10 mouse cellular contexts compared by ENCODE assay signal in the genomic region with DNA sequence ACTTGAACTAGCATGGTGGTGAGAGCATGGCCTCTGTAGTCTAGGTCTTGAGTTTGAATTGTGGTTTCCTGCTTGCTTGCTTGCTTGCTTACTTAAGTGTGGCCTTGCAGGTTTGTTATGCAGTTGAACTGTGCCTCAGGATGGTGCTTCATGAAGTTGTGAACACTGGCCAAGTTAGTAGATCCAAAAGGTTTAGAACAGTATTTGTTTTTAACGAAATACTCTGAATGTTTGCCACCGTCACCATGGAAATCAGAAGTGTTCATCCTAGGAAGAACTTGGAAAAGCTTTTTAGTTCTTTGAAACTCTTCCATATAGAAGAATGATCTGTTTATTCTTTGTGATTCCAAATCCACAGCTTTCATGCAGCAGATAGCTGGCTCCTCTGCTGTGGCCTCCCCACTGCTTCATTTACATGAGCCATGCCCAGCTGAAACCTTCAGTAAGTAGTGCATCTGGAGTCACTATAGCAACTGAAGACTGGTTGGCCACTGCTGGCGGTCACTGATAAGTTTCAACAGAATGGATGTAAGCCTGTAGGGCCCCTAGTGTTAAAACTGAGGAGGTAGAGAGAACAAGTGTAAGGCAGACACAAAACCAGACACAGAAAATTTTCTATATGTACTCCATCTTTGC. TPM values are rescaled to one million over a fixed set of nuclear protein-coding genes. Genes with fewer than 3 reads are reported as not detected.
A peak's percentile ranks its signal among the peaks of the same experiment; 100 is the strongest.
DNase-seq lines count a peak whose midpoint lies in the region; ATAC-seq and TF ChIP-seq lines count a peak whose summit lies in the region.
"Had no signal": no experiment of that assay in that cellular context is flagged by ENCODE, and none has a peak within 500 bp of the region (broad histone marks: within the 10 kb centered on the region; RNA-seq: fewer than 3 reads in every experiment).

No protein-coding gene starts in this region.

- WGBS in forebrain, embryonic 16.5 days = 68% methylated on average over 3 of the region's 3 CpGs
- WGBS in forebrain, embryonic 13.5 days = 80% methylated on average over 3 of the region's 3 CpGs
- WGBS in liver, postnatal 0 days (ENCODE audit: insufficient replicate concordance) = 62% methylated on average over 3 of the region's 3 CpGs
- WGBS in limb, embryonic 10.5 days = 82% methylated on average over 3 of the region's 3 CpGs
- 84% methylated on average over 3 of the region's 3 CpGs for WGBS in forebrain, embryonic 11.5 days

- H3K27me3 ChIP-seq in forebrain, embryonic 16.5 days (replicated peaks; ENCODE audit: control insufficient read depth, insufficient read depth, low read length) = no peaks in the 10 kb centered on the region
- H3K27me3 ChIP-seq in forebrain, embryonic 13.5 days = no peaks in the 10 kb centered on the region
- no peaks in the 10 kb centered on the region for H3K27me3 ChIP-seq in CH12.LX (replicated peaks)
- no peaks in the 10 kb centered on the region for H3K27me3 ChIP-seq in liver, postnatal 0 days (ENCODE audit: insufficient read depth, low read length)
- no peaks in the 10 kb centered on the region for H3K27me3 ChIP-seq in limb, embryonic 10.5 days (ENCODE audit: low read depth, poor library complexity, severe bottlenecking)
- no peaks in the 10 kb centered on the region for H3K27me3 ChIP-seq in forebrain, embryonic 11.5 days (ENCODE audit: control insufficient read depth, insufficient read depth, low read length)

- H3K79me2 ChIP-seq in CH12.LX (replicated peaks; ENCODE audit: control insufficient read depth, extremely low read depth, insufficient read depth, poor library complexity, severe bottlenecking) = peaks cover 4% of the 10 kb centered on the region; the same call in 1 of the 2 replicates

- H3K4me3 ChIP-seq in forebrain, embryonic 16.5 days (replicated peaks; ENCODE audit: low read length) = no peak overlapping the region
- no peak overlapping the region for H3K4me3 ChIP-seq in forebrain, embryonic 13.5 days
- H3K4me3 ChIP-seq in CH12.LX (replicated peaks in 1 of 3; ENCODE audit: low read depth in 2 of 3, low read length in 2 of 3, poor library complexity in 1 of 3) = no peak overlapping the region
- no peak overlapping the region for H3K4me3 ChIP-seq in liver, postnatal 0 days (ENCODE audit: low read depth, low read length)
- H3K4me3 ChIP-seq in limb, embryonic 10.5 days = no peak overlapping the region
- H3K4me3 ChIP-seq in forebrain, embryonic 11.5 days (ENCODE audit: low read depth, low read length) = no peak overlapping the region

- H3K9me3 ChIP-seq in forebrain, embryonic 16.5 days (ENCODE audit: control insufficient read depth, low read length) = peaks cover 3% of the 10 kb centered on the region; the same call in 1 of the 2 replicates
- H3K9me3 ChIP-seq in forebrain, embryonic 13.5 days (replicated peaks) = 0 out of 2 replicates have a peak, but pooled peaks cover 4% of the 10 kb centered on the region
- H3K9me3 ChIP-seq in CH12.LX (replicated peaks; ENCODE audit: low read length) = peaks cover 3% of the 10 kb centered on the region
- H3K9me3 ChIP-seq in liver, postnatal 0 days (ENCODE audit: low read length) = no peaks in the 10 kb centered on the region
- 0 out of 2 replicates have a peak, but pooled peaks cover 4% of the 10 kb centered on the region for H3K9me3 ChIP-seq in limb, embryonic 10.5 days (replicated peaks)
- H3K9me3 ChIP-seq in forebrain, embryonic 11.5 days (ENCODE audit: control insufficient read depth, low read length) = no peaks in the 10 kb centered on the region; the same call in 1 of the 2 replicates

- H3K27ac ChIP-seq in forebrain, embryonic 16.5 days (ENCODE audit: low read length) = no peak overlapping the region; the same call in 1 of the 2 replicates
- H3K27ac ChIP-seq in forebrain, embryonic 13.5 days = no peak overlapping the region
- H3K27ac ChIP-seq in CH12.LX (ENCODE audit: insufficient read depth, low read depth) = peak overlapping the region; percentile 40; the same call in 1 of the 2 replicates
- H3K27ac ChIP-seq in liver, postnatal 0 days (ENCODE audit: low read depth) = 0 out of 2 replicates have a peak overlapping the region, but pooled peaks have one; percentile 19
- H3K27ac ChIP-seq in limb, embryonic 10.5 days = no peak overlapping the region
- no peak overlapping the region for H3K27ac ChIP-seq in forebrain, embryonic 11.5 days (ENCODE audit: low read depth, low read length)
- H3K27ac ChIP-seq: macrophage had no signal

- no peak for TF ChIP-seq RAD21 in CH12.LX (IDR thresholded peaks at IDR 0.05; ENCODE audit: low read depth, low read length)

- no peak for TF ChIP-seq POLR2A in CH12.LX (IDR thresholded peaks at IDR 0.05; ENCODE audit: low read depth, low read length)

- no peak overlapping the region for H3K9ac ChIP-seq in forebrain, embryonic 16.5 days (replicated peaks; ENCODE audit: low read depth, low read length)
- H3K9ac ChIP-seq in forebrain, embryonic 13.5 days = no peak overlapping the region
- H3K9ac ChIP-seq in CH12.LX (ENCODE audit: insufficient read depth, low read depth) = no peak overlapping the region
- H3K9ac ChIP-seq in liver, postnatal 0 days (replicated peaks) = no peak overlapping the region
- H3K9ac ChIP-seq in forebrain, embryonic 11.5 days (ENCODE audit: low read length) = no peak overlapping the region

- in situ Hi-C loops in CH12.LX (cut with MboI; ENCODE audit: low pct_ligation_motif_present, low pct_unique_long_range_greater_than_20kb, low sequenced_read_pairs) = no loop called here

- H3K36me3 ChIP-seq in forebrain, embryonic 16.5 days (ENCODE audit: control insufficient read depth, insufficient read depth) = peaks cover 49% of the 10 kb centered on the region
- H3K36me3 ChIP-seq in forebrain, embryonic 13.5 days (ENCODE audit: poor library complexity, severe bottlenecking) = peaks cover 89% of the 10 kb centered on the region
- H3K36me3 ChIP-seq in CH12.LX (replicated peaks in 1 of 2; ENCODE audit: control insufficient read depth in 1 of 2, insufficient read depth in 1 of 2, low read length in 1 of 2) = peaks cover 50 to 88% of the 10 kb centered on the region in 2 experiments
- H3K36me3 ChIP-seq in liver, postnatal 0 days (replicated peaks; ENCODE audit: insufficient read depth, low read length) = peaks cover 54% of the 10 kb centered on the region
- H3K36me3 ChIP-seq in limb, embryonic 10.5 days = peaks cover 100% of the 10 kb centered on the region
- peaks cover 22% of the 10 kb centered on the region for H3K36me3 ChIP-seq in forebrain, embryonic 11.5 days (ENCODE audit: control insufficient read depth, insufficient read depth, low read length)

- no peaks in the 10 kb centered on the region for H3K4me1 ChIP-seq in forebrain, embryonic 16.5 days (replicated peaks; ENCODE audit: control insufficient read depth, insufficient read depth, low read length)
- no peaks in the 10 kb centered on the region for H3K4me1 ChIP-seq in forebrain, embryonic 13.5 days
- H3K4me1 ChIP-seq in CH12.LX (ENCODE audit: control insufficient read depth in 1 of 2, insufficient read depth in 2 of 2) = 0 out of 4 replicates have a peak, but pooled peaks cover 0 to 2% of the 10 kb centered on the region in 2 experiments
- H3K4me1 ChIP-seq in liver, postnatal 0 days (ENCODE audit: insufficient read depth) = peaks cover 3% of the 10 kb centered on the region; the same call in 1 of the 2 replicates
- no peaks in the 10 kb centered on the region for H3K4me1 ChIP-seq in limb, embryonic 10.5 days
- H3K4me1 ChIP-seq in forebrain, embryonic 11.5 days (replicated peaks; ENCODE audit: control insufficient read depth, insufficient read depth, low read length) = no peaks in the 10 kb centered on the region

- dilution Hi-C loops in CH12.LX (cut with MboI; ENCODE audit: extremely low pct_ligation_motif_present, extremely low pct_unique_long_range_greater_than_20kb, low sequenced_read_pairs) = no loop called here

- H3K4me2 ChIP-seq in forebrain, embryonic 16.5 days (ENCODE audit: low read length) = no peak overlapping the region
- no peak overlapping the region for H3K4me2 ChIP-seq in forebrain, embryonic 13.5 days
- no peak overlapping the region for H3K4me2 ChIP-seq in CH12.LX (ENCODE audit: insufficient read depth, low read depth, poor library complexity, severe bottlenecking)
- no peak overlapping the region for H3K4me2 ChIP-seq in liver, postnatal 0 days (ENCODE audit: low read depth, low read length)
- no peak overlapping the region for H3K4me2 ChIP-seq in forebrain, embryonic 11.5 days (ENCODE audit: low read depth, low read length, severe bottlenecking)

- no peak for DNase-seq in CH12.LX (ENCODE audit: extremely low read depth)
- peak; percentile 19 for DNase-seq in liver, postnatal 0 days
- DNase-seq in ovary, adult 18-20 months (ENCODE audit: low spot score) = no peak
- no peak for DNase-seq in limb, embryonic 10.5 days (ENCODE audit: low spot score)
- DNase-seq in forebrain, embryonic 11.5 days (ENCODE audit: low spot score) = no peak
- DNase-seq: adrenal gland, adult 8-10 months had no signal

- TF ChIP-seq EP300 in CH12.LX (IDR thresholded peaks at IDR 0.05; ENCODE audit: low read length) = no peak
- no peak for TF ChIP-seq EP300 in liver, postnatal 0 days (IDR thresholded peaks at IDR 0.05; ENCODE audit: low read depth)

- ATAC-seq in forebrain, embryonic 16.5 days = 0 out of 2 replicates have a peak, but pooled peaks have one; percentile 61
- no peak for ATAC-seq in forebrain, embryonic 13.5 days
- peak; percentile 83 for ATAC-seq in erythroblast, adult 5-6 weeks (replicated peaks; ENCODE audit: low FRiP score, poor library complexity, severe bottlenecking)
- peak; percentile 90 for ATAC-seq in liver, postnatal 0 days
- no peak for ATAC-seq in forebrain, embryonic 11.5 days (replicated peaks; ENCODE audit: low FRiP score)

- no peak for TF ChIP-seq CTCF in CH12.LX (conservative IDR thresholded peaks at IDR 0.05 in 1 of 2, IDR thresholded peaks at IDR 0.05 in 1 of 2; ENCODE audit: low read depth in 2 of 2, low read length in 2 of 2)
- TF ChIP-seq CTCF in liver, postnatal 0 days (IDR thresholded peaks at IDR 0.05; ENCODE audit: low read depth) = peak; percentile 35

TF ChIP-seq in CH12.LX, 34 proteins besides CTCF, POLR2A, EP300 and RAD21 (continues in another document):
- no peak for TF ChIP-seq ELF1 (IDR thresholded peaks at IDR 0.05; ENCODE audit: low read depth, low read length)
- no peak for TF ChIP-seq ZNF384 (IDR thresholded peaks at IDR 0.05; ENCODE audit: low read depth, low read length)
- TF ChIP-seq ZKSCAN1 (IDR thresholded peaks at IDR 0.05; ENCODE audit: borderline replicate concordance, low read depth, low read length) = no peak

RNA-seq across cellular contexts. Expression of gene Yeats2, which starts 28.7 kb away (rescaled TPM):
- 25.6 and 28.9 TPM in 2 replicates for polyA plus RNA-seq in forebrain, embryonic 16.5 days (2015; fragmentation: Nextera tagmentation; extraction: Ambion mirVana)
- 24.6 and 27.6 TPM in 2 replicates for polyA plus RNA-seq in forebrain, embryonic 13.5 days (2015; fragmentation: Nextera tagmentation; extraction: Ambion mirVana)
- 33.2 and 33.5 TPM in 2 replicates for total RNA-seq in CH12.LX (2012; rRNA removed)
- 23.6 and 24.0 TPM in 2 replicates for total RNA-seq in CH12.LX (2014; rRNA removed)
- polyA plus RNA-seq in CH12.LX (2012; ENCODE audit: insufficient read length, low read depth) = 37.1 and 42.6 TPM in 2 replicates
- 4.4 and 16.5 TPM in 2 replicates for total RNA-seq in erythroblast, adult 5-6 weeks (2015; ENCODE audit: low replicate concordance)
- total RNA-seq in erythroblast, adult 5-6 weeks (2017; ENCODE audit: low replicate concordance) = 5.9 and 12.8 TPM in 2 replicates
- polyA plus RNA-seq in liver, postnatal 0 days (2015; fragmentation: Nextera tagmentation; extraction: Ambion mirVana) = 1.6 and 2.0 TPM in 2 replicates
- 52.3 and 59.2 TPM in 2 replicates for polyA plus RNA-seq in limb, embryonic 10.5 days (2016; fragmentation: Nextera tagmentation; extraction: Ambion mirVana)
- 46.8 and 51.4 TPM in 2 replicates for polyA plus RNA-seq in forebrain, embryonic 11.5 days (2014; fragmentation: Nextera tagmentation; extraction: Ambion mirVana)

Comparison
In these comparisons a context has a peak if more than half of its experiments do, and no peak if none do; other contexts are left out.
1. ATAC-seq: peak in forebrain, embryonic 16.5 days (single experiment), erythroblast, adult 5-6 weeks (single experiment) and liver, postnatal 0 days (single experiment); none in forebrain, embryonic 13.5 days (single experiment) and forebrain, embryonic 11.5 days (single experiment).
2. H3K27ac ChIP-seq: peak in CH12.LX (single experiment) and liver, postnatal 0 days (single experiment); none in forebrain, embryonic 16.5 days (single experiment), forebrain, embryonic 13.5 days (single experiment), limb, embryonic 10.5 days (single experiment) and forebrain, embryonic 11.5 days (single experiment).